Mouse (Mus musculus) kidney, postnatal 14 days (tissue): ENCODE data around the gene Slc12a6.
A peak's percentile ranks its signal among the peaks of the same experiment; 100 is the strongest.

Experiments
- DNase-seq: peaks from one replicate; pipeline ENCODE4 v3.0.0; 2022; ENCODE audit warnings: mixed read lengths

Gene Slc12a6

DNA sequence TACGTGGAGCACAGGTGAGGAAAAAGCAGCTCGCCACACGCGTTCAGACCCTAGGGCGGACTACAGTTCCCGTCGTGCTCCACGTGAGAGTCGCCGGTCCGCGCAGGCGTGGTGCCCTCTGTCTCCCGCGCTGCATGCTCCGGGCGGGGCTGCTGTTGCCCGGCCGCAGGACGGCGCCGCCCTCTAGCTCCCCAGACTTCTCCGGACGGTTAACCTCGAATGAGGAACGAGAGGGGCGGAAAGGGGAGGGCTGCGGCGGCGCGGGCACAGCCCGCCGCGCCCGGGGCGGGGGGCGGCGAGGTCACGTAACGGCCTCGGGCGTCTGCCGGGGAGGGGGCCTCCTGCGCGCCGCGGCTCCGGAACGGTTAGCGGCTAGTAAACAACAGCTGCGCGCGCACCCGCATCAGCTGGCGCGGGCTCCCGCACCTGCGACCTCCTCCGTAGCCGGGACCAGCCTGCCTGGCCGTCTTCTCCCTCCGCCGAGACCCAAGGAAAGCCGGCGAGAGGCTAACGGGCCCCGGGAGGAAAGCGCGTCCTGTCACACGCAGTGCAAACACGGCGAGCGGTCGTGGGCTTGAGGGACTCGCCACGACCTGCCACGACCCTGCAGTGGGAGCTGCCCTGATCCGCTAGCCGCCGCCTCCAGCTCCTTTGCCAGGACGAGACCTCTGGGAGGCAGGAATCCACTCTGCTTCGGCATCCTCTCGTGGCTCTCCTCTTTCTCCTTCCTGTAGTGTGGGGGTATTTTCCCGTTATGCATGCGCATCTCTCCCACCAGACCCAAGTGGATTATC, at the start of gene Slc12a6:
Slc12a6 (plus strand) TSS at position 378 of the 794 bp plus-strand sequence.
- peak; percentile 96 for DNase-seq

DNA sequence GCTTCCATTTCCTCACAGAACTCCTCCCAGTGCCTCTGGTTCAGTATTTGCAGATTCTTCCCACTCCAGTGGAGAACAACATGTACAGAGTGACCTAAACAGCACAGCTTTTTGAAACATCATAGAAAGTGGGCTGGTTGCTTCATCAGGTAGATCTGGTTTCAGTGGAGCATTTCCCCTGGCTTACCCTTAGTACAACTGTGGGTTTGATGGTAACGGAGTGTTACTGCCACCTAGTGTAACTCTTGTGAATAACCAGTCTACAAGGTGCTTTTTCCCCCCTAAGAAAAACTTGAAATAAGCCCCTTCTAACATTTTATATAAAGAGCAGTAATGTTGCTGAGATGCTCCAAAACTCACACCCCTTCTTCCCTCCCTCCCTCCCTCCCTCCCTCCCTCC, 49.6 kb upstream of the Slc12a6 start:
- peak; percentile 7 for DNase-seq

DNA sequence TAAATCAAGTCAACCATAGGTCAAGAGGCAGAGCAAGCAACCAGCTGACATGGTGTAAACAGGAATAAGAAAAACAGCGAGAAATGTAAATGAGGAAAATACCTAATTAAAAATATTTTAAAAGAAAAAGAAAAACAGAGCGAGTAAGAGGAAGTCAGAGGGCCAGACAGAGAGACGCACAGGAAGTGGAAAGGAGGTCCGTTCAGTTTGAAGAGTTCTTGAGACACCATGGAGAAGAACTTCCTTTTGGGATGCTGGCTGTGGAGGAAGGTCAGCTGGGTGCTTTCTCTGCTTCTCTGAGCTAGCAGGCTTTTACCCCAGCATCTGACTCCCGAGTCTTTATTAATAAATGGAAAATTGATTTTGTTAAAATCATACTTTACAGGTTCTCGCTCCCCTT, 48.0 kb upstream of the Slc12a6 start:
- DNase-seq, result no peak

DNA sequence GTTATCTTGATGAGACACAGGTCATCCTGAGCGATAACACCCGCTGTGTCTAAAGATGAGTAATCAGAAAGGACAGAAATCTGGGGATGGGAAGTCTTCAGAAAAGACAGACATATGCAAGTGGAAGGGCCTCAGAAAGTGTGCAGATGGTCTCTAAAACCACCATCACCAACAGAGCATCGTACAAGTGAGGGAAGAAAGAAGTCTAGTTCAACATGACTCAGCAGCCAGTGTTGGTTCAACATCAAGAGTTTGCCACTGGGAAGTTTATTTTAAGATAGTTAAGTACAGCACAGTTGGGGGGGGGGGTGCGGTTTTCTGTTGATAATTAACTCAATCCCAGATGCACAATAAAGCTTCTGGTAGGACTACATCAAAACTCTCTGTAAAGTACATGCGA, 44.7 kb upstream of the Slc12a6 start:
- no peak for DNase-seq

DNA sequence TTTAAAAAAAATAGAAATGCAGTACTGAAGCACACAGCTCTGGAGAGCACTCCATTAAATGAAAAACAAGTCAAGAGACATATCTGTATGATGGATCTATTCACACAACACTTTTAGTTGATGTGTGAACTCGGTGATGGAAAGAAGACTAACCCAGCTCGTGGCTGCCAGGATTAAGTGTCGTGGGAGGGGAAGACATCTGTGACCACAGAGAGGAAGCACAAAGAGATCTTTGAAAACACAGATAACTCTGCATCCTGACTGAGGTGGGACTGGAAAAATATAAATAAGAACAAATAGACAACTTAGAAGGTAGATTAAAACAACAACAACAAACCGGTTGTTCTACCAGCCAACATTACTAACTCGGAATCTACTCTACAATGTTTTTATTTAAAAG, 43.0 kb upstream of the Slc12a6 start:
- DNase-seq, result no peak

DNA sequence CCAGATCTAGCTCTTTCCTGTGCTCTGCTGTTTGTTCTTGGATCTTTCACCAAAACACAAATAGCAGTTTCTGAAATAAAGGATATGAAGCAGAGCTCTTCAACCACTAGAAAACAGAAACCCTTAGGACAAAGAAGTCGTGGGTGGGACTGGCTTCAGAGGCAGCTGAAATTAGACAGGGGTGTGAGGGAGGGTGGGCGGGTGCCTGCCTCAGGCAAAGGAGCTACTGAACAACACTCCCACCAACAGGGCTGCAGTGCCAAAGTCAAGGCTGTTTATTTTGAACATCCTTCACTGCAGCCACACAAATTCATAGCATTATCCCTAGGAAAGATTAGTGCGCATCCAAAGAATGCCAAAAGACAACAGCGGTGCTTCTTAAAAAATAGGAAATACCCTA, 41.3 kb upstream of the Slc12a6 start:
- no peak for DNase-seq

DNA sequence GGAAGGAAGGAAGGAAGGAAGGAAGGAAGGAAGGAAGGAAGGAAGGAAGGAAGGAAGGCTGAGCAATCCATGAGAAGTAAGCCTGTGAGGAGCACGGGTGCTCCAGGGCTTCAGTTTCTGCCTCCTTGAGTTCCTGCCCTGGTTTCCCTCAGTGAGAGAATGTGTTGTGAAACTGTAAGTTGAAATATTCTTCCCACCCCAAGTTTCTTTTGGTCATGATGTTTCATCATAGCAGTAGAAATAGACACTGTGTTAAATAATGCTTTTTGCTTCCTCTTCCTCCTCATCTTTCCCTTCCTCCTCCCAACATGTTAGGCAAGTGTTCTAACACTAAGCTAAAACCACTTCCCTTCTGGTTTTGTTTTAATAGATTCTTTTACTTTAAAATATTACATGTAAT, 33.0 kb upstream of the Slc12a6 start:
- no peak for DNase-seq

DNA sequence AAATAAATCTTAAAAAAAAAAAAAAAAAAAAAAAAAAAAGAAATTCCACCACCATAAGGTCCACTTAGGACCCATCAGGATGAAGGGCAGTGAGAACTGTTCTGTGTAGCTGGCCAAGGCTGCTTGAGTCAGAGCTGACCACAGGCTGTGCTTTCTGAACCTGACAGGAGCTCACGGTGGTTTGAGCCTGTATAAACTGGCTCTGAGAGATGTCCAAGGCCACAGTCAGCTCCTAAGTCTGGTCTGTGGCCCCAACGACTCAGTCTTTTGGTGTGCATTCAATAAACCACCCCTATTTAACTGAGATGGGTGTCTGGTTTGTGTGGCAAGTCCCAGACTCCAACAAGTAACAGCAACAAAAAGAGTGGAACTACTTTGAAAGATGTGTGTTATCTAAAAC, 29.0 kb upstream of the Slc12a6 start:
- DNase-seq, result no peak

DNA sequence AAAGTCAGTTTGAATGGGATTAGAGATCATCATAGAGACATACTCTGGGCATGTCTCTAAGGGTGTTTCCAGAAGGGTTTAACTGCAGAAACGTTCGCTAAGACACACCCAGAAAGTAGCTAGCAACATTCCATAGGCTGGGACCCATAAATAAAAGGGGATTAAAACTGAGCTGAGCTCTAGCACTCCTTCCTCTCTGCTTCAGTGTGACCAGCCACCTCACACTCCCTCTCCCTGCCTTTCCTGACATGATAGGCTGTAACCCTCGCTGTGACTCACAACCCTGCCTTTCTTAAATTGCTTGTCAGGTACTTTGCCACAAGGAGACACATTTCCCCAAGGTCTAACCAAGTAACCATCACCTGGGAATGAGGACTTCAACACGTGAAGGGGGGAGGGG, 27.6 kb upstream of the Slc12a6 start:
- DNase-seq, result no peak

DNA sequence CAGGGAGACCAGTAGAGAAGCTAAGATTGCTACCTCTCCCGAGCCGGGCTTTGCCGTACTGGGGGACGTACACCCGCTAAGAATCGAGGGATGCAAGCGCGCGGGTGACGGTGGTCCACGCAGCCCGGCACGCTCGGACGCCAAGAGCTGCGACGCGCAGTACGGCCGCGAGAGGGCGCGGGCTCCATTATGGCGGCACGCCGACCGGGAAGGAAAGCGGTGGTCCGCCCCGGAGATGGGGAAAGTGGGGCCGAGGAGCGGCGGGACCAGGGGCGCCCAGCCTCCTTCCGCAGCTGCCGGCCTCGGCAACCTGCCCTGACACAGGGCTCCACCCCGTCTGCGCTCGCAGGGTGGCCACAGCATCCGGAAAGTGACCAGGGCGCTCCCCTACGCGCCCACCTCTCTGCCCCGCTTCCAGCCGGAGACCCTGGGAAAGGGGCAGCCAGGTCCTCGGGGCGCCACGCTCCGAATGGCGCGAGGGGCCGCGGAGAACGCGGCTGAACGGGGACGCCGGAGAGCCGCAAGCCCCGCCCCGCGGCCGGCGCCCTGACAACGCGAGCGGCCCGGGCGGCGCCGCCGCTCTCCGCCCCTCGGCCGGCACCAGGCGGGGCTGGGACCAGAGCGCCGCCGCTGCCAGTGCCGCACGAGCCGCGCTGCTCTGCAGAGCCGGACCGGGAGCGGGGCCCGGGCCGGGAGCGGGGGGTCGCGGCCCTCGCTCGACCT, 26.3 kb upstream of the Slc12a6 start, which contains the start of gene Lpcat4:
Lpcat4 (plus strand) TSS at position 257 of the 723 bp plus-strand sequence.
- peak; percentile 91 for DNase-seq

DNA sequence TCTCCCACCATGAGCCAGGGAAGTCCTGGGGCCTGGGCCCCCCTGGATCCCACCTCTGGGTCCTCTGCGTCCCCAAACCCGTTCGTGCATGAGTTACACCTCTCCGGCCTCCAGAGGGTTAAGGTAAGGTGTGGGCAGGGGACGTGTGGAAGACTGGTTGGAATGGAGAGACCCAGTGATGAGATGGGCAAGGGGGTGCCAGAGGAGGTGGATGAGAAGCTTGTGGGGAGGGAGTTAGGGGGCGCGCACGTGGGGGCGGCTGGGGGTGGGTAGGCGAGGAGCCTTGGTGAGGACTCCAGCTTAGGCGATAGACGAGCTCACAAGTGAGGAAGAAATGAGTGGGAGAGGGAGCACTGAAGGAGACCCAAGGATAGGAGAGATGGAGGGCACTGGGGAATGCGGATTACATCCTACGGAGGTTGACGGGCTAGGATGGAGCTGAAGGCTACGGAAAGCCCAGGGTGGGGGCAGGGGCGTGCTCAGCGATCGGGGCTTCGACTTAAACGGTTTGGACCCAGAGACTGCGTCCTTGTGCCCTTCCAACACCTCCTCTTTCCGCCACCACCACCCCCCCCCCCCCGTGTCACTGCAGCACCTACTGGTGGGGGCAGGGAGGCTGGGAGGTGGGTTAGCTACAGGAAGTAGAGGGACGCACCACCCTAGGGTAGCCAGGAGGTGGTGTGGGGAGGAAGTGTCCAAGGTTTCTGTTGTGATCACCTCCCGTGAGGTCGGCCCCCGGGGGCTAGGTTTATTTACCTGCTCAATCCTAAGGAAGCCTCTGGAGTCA, 25.5 kb upstream of the Slc12a6 start:
- DNase-seq, result peak; percentile 18

DNA sequence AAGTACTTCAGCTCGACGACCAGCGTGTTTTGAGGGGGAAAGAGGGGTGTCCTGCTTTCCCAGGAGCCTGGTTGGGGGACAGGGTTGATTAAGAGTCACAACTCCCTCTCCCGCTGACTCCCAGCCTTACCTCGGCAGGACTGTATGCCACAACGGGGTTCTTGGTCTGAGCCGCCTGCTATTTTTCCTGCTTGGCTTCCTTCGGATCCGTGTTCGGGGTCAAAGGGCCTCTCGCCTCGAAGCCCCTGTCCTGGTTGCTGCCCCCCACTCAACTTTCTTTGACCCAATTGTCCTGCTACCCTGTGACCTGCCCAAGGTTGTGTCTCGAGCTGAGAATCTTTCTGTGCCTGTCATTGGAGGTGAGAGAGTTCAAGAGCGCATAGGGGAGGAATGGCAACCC, 23.8 kb upstream of the Slc12a6 start:
- DNase-seq, result no peak

DNA sequence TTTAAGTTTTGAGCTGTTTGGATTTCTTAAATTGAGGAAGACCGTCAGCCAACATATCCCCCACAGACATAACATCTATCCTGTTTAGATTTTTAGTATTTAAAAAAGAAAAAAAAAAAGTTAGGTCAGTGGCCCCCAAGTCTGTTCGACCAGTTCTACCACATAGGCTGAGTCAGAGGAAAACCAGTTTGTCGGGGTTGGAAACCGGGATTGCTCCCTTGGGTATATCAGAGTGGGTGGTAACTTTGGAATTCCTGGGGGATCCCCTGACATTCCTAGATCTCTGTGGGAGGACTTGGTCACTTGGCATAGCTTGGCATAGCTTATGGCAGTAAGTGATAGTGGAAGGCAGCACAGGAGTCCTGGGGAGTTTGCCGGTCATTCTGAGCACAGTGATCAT, 20.3 kb upstream of the Slc12a6 start:
- no peak for DNase-seq

DNA sequence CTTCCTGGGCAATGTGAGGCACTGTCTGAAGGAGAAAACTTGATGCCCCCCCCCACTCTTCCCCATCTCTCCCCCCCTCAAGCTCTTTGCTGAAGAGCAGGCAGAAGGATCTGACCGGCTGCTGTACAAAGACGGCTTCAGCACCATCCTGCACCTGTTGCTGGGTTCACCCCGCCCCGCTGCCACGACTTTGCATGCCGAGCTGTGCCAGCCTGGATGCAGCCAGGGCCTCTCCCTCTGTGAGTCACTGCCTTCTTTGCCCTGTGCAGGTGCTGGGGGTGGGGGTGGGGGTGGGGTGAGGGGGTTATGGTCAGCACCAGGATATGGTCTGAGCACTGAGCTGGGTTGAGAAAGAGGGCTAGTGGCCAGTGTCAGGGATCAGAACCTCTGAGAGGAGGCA, 19.4 kb upstream of the Slc12a6 start:
- no peak for DNase-seq

DNA sequence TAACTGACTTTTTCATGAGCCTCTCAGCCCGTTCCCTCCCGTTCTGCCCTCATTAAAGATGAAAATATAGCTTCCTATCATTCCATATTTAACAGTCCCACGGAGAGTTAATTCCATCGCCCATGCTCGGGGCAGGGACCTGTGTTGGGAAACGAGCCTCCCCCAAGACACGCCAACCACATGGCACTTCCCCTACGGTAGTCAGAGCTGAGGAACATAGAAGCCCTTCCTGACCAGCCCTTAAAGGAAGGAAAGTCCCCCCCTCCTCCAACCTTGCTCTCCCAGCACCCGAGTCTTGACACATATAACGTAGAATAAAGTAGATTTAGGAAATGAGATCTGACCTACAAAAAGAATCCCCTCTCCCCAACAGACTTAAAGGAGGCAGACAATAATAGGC, 18.3 kb upstream of the Slc12a6 start:
- DNase-seq, result no peak

DNA sequence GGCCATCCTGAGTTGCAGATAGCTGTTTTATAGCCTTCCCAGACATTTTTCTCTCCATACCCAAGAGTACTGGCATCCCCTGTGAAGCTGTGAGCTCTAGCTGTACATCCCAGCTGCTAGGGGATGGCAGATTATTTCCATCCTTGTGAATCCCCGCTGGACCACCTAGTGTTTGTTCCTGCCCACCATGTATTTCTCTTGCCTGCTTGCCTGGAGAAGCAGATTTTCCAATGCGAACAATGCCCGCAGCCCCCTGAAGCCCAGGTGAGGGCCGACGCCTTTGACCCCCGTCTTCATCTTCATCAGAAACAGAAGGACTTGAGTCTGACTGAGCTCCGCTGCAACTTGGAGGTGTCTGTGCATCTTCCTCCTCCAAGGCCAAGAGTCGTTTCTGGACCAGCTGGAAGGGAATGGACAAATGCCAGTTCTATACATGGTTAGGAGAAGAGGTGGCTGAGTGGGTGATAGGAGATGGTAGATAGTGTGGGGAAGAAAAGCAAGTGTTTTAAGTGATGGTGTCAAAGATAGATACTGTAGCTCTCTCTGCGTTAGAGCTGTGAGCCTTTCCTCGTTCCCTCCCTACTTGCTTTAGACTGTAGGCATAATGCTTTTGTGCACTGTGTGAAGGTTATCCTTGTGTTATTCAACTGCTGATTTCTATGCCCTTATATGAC, 15.7 kb upstream of the Slc12a6 start:
- no peak for DNase-seq

DNA sequence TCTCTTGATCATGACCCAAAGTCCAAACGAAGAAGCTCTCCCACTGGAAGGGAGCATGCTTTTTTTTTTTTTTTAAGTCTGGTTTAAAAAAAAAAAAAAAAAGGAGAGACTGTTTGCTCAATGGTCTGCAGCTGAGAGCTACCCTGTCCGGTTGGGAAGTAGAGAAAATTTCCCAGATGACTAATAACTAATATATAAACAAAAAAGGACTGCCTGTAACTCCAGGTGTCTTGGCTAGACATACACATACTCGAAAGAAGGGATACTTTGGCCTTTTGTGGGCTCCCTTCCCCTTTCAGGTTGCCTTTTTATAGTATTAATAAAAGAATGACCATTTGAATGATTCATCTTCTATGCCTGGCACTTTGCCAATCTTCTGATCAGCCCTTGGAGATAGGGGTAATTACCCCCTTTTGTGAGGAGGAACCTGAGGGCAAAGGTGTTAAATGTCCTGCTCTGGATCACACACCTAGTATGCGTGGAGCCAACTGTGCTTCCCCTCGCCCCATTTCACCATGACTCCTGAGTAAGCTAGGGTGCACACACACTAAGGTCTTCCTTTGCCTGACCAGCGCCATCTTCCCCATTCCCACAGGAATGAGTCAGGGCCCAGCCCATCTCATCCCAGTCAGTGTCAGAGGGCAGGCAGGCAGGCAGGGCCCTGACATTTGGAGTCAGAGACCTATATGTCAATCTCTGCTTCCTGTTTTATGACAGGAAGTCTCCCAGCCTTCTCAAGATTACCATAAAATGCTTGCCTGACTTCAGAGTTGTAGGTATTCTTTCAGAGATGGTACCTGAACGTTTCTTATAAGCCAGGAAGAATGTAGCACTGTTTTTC, 10.7 kb upstream of the Slc12a6 start:
- no peak for DNase-seq

DNA sequence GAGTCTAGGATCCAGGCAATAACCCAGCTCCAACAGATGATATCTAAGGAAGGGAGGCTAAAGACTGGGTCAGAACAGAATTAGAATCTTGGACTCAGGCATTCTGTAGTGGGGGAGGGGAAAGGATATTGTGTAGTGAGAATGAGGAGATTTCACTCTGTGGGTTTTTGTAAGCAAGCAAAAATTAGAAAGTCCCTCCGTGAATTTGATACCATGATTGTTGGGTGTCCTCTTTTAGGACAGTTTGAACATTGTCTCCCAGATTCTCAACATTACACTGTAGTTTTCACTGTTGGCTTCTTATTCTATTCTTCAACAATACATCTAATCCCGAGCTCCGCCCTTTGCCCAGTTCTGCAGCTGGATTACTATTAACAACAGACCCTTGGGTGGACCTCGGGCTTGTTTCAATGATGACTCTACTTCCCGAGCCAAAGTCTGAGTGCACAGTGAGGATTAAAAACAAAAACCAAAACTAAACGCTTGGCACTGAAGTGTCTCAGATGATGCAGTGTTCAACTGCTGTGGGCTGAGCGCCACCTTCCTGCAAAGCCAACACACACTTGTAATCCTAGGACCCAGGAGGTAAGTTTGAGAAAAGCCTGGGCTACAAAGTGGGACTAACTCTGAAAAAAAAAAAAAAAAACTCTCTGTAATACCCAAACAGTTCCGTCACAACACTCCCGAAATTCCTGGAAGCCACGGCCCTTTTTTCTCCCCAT, 6.2 kb upstream of the Slc12a6 start, which contains the start of gene Nutm1:
Nutm1 (minus strand) TSS at position 51 of the 722 bp plus-strand sequence.
- no peak for DNase-seq

DNA sequence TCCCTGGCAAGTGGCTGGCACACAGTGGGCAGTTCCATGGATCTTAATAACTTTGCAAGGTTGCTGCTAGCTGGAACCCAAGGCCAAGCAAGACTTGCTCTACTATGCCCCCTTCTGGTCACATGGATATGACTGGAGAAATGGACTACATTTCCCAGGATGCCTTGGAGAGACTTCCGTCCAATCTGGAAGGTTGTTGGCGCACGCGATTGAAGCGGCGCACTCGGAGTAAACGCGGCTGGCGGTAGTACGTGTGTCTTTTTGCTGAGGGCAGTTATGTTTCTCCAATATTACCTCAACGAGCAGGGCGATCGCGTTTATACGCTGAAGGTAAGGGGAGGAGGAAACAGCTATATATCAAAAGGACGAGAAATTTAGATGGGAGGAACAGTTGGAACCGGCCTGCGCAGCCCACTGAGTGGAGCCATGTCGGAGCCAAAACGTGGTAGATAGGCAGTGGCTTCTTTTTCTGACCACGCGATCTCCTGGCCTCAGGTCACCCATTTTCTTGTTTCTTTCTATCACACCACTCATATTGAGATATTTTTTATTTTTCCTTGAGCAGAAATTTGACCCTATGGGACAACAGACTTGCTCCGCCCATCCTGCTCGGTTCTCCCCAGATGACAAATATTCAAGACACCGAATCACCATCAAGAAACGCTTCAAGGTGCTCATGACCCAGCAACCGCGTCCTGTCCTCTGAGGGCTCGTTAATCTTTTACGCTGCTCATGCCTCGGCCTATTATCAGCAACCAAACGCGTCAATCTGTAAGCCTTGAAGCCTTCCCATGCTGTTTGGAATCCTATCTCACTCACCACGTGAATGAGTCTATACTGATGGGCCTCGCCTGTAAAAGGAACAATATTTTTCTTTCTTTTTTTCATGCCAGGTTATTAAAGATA, 3.6 kb upstream of the Slc12a6 start, which contains the start of gene Nop10:
Nop10 (plus strand) TSS at position 179 of the 906 bp plus-strand sequence.
- DNase-seq, result peak; percentile 88

DNA sequence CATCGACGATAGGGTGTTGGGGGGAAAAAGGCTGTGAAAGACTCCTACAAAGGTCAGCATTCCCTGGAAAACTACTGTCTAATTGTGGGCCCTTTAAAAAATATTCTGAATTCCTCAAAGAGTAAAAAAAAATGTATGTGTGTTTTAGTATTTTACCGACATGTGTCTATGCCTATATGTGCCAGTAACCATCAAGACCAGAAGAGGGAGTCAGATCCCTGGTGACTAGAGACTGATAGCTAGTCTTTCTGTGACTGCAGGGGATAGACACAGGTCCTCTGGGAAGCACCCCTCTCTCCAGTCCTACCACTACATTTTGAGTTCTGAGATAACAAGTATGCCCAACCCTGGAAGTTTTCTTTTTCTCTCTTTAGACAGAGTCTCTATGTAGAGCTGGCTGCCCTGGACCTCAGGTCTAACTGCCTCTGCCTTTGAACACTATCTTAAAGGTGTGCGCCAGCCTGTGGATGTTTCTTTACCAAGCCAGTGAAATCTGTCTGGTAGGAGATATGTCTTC, 2.8 kb upstream of the Slc12a6 start:
- no peak for DNase-seq
